Mouse (Mus musculus): Measurements from ENCODE around the gene Nufip2. TPM values are rescaled to one million over a fixed set of nuclear protein-coding genes. Genes with fewer than 3 reads are reported as not detected.
"Not testable (repeated sequence)": the region's sequence is repeated elsewhere in the genome, so short reads cannot be mapped to it uniquely, and the experiment has no call there.

The Nufip2 gene
- polyA plus RNA-seq, 1 experiment from 2014 or later: 4.7 TPM

GRCm38 (mm10) chr11:77721389-77721788 is 35.4 kb downstream of the Nufip2 start:
- no peak for ATAC-seq (replicated peaks)
- H3K4me1 ChIP-seq: no peaks in the 10 kb centered on the region
- no peak overlapping the region for H3K4me2 ChIP-seq

GRCm38 (mm10) chr11:77724766-77725165 is 38.8 kb downstream of the Nufip2 start:
- Histone ChIP-seq H3K36me3 (replicated peaks) (no peaks in the 10 kb centered on the region), H3K4me2 (no peak overlapping the region), H3K9ac (no peak overlapping the region), H3K4me3 (no peak overlapping the region), H3K27ac (no peak overlapping the region), H3K27me3 (replicated peaks) (no peaks in the 10 kb centered on the region), H3K9me3 (no peaks in the 10 kb centered on the region), H3K4me1 (no peaks in the 10 kb centered on the region)
- WGBS: 70% methylated on average over 7 of the region's 7 CpGs
- no peak for ATAC-seq (replicated peaks)

More at GRCm38 (mm10) chr11:77721389-77721788, 35.4 kb downstream of the Nufip2 start:
- no peaks in the 10 kb centered on the region for H3K9me3 ChIP-seq
- H3K27me3 ChIP-seq (replicated peaks): no peaks in the 10 kb centered on the region
- 88% methylated on average over 4 of the region's 4 CpGs for WGBS
- no peak overlapping the region for H3K4me3 ChIP-seq
- H3K27ac ChIP-seq: no peak overlapping the region
- no peaks in the 10 kb centered on the region for H3K36me3 ChIP-seq (replicated peaks)
- no peak overlapping the region for H3K9ac ChIP-seq

GRCm38 (mm10) chr11:77725183-77725582 is 39.2 kb downstream of the Nufip2 start, which contains the start of gene Cryba1:
Cryba1 (minus strand) TSS chr11:77725283.
- H3K36me3 ChIP-seq (replicated peaks): no peaks in the 10 kb centered on the region
- H3K9me3 ChIP-seq: no peaks in the 10 kb centered on the region
- no peak within 1 kb of the TSS for H3K4me3 ChIP-seq
- H3K4me2 ChIP-seq: no peak within 1 kb of the TSS
- no peaks in the 10 kb centered on the region for H3K4me1 ChIP-seq
- H3K27ac ChIP-seq: no peak within 1 kb of the TSS
- 35% methylated on average over 7 of the region's 7 CpGs for WGBS
- H3K27me3 ChIP-seq (replicated peaks): no peaks in the 10 kb centered on the region
- no peak for ATAC-seq (replicated peaks)
- H3K9ac ChIP-seq: no peak within 1 kb of the TSS

DNA sequence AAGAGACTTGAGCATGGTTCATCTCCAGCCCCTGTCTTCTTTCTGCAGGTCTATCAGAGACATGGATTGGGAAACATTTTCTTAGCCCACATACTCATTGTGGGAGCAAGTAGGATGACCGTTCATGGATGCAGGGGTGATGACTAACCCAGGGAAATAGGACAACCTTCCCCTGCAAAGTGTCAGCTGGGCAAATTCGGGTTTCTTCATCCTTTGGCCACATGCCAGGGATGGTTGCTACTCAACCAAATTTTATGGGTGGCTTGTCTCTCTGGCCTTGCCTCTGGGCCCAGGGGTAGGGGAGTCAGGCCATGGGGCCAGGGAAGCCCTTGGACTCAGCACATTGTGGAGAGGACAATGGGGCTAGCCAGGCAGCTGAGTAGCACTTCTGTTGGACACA is 42.6 kb downstream of the Nufip2 start:
- Histone ChIP-seq H3K9ac (no peak overlapping the region), H3K4me1 (no peaks in the 10 kb centered on the region), H3K27me3 (replicated peaks) (no peaks in the 10 kb centered on the region), H3K36me3 (replicated peaks) (no peaks in the 10 kb centered on the region), H3K9me3 (no peaks in the 10 kb centered on the region), H3K4me3 (no peak overlapping the region), H3K27ac (no peak overlapping the region), H3K4me2 (no peak overlapping the region)
- ATAC-seq (replicated peaks): no peak
- 49% methylated on average over 2 of the region's 2 CpGs for WGBS

DNA sequence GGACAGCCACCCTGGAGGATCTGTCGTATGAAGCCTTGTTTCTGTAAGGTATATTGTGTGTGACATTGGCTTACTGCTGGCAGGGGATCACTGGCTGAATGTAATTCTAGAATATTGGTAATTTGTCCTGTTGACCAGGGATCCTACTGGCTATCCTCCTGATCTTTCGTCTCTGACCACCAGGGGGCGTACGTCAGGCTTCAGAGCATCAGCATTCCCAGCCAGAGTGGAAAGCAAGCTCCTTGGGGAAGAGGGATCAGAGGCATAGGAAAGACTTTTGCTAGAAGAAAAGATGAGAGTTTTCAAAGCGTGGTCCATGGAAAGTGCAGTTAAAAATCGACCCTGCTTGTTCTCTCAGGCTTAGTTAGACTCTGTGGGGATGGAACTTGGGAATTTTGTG is 51.3 kb downstream of the Nufip2 start:
- ATAC-seq (replicated peaks): no peak
- H3K4me2 ChIP-seq: no peak overlapping the region

DNA sequence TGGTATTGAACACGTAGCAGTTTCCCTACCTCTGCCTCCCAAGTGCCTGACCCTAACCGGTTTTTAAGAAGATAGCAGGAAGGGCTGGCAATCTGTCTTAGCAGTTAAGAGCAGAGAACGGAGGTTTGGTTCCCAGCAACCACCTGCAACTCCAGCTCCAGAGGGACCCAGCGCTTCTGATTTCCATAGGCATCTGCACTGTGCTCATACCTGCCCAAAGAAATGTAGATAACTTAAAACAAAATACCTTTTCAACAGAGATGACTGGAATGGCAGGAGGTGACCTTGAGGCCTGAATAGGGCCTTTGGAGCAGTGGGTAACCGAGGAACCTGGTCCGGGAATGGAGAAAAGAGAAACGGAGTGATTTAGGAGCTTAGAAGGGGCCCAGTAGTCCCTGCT is 52.6 kb downstream of the Nufip2 start:
- Histone ChIP-seq H3K4me2 (no peak overlapping the region), H3K27me3 (replicated peaks) (no peaks in the 10 kb centered on the region), H3K4me1 (no peaks in the 10 kb centered on the region), H3K9ac (no peak overlapping the region), H3K27ac (no peak overlapping the region), H3K4me3 (no peak overlapping the region), H3K36me3 (replicated peaks) (no peaks in the 10 kb centered on the region), H3K9me3 (no peaks in the 10 kb centered on the region)
- ATAC-seq (replicated peaks): no peak
- 49% methylated on average over 7 of the region's 7 CpGs for WGBS

More for the DNA sequence above, 51.3 kb downstream of the Nufip2 start:
- Histone ChIP-seq H3K36me3 (replicated peaks) (no peaks in the 10 kb centered on the region), H3K9me3 (no peaks in the 10 kb centered on the region), H3K4me3 (no peak overlapping the region), H3K9ac (no peak overlapping the region), H3K27ac (no peak overlapping the region), H3K4me1 (no peaks in the 10 kb centered on the region), H3K27me3 (replicated peaks) (no peaks in the 10 kb centered on the region)
- WGBS: 2% methylated on average over 6 of the region's 6 CpGs

- no peaks in the 10 kb centered on the region for H3K27me3 ChIP-seq (replicated peaks)
- no peak overlapping the region for H3K4me2 ChIP-seq
- no peak for ATAC-seq (replicated peaks)
- H3K4me3 ChIP-seq: no peak overlapping the region
- WGBS: 44% methylated on average over 6 of the region's 6 CpGs
- H3K36me3 ChIP-seq (replicated peaks): no peaks in the 10 kb centered on the region
- H3K4me1 ChIP-seq: no peaks in the 10 kb centered on the region
- no peak overlapping the region for H3K9ac ChIP-seq
- no peaks in the 10 kb centered on the region for H3K9me3 ChIP-seq
- H3K27ac ChIP-seq: no peak overlapping the region
Observed at GRCm38 (mm10) chr11:77743966-77744365, 58.0 kb downstream of the Nufip2 start.

DNA sequence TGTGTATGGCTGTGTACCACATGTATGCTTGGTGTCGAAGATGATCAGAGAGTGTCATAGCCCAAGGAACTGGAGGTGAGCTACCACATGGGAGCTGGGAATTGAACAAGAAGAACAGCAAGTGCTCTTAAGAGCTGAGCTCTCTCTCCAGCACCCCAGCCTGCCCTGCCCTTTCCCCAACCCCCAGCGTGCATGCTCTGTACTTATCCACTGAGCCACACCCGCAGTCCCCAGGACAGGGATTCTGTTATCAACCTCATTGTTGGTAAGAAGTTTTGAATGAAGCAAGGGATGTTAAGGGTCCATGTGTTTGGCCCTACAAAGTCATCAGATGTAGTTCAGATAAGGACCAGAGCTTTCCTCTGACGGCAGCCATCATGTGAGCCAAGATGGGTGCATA is 60.7 kb downstream of the Nufip2 start:
- Histone ChIP-seq H3K4me3 (no peak overlapping the region), H3K27ac (no peak overlapping the region), H3K36me3 (replicated peaks) (no peaks in the 10 kb centered on the region), H3K9me3 (no peaks in the 10 kb centered on the region), H3K4me2 (no peak overlapping the region), H3K9ac (no peak overlapping the region), H3K27me3 (replicated peaks) (no peaks in the 10 kb centered on the region), H3K4me1 (no peaks in the 10 kb centered on the region)
- ATAC-seq (replicated peaks): no peak
- 95% methylated on average over 4 of the region's 4 CpGs for WGBS

GRCm38 (mm10) chr11:77747103-77747502 is 61.1 kb downstream of the Nufip2 start:
- H3K27ac ChIP-seq; H3K4me1 ChIP-seq; H3K9me3 ChIP-seq; H3K4me3 ChIP-seq; H3K9ac ChIP-seq; H3K27me3 ChIP-seq (replicated peaks); H3K36me3 ChIP-seq (replicated peaks); H3K4me2 ChIP-seq; ATAC-seq (replicated peaks): not testable (repeated sequence)
- 93% methylated on average over 14 of the region's 15 CpGs for WGBS

DNA sequence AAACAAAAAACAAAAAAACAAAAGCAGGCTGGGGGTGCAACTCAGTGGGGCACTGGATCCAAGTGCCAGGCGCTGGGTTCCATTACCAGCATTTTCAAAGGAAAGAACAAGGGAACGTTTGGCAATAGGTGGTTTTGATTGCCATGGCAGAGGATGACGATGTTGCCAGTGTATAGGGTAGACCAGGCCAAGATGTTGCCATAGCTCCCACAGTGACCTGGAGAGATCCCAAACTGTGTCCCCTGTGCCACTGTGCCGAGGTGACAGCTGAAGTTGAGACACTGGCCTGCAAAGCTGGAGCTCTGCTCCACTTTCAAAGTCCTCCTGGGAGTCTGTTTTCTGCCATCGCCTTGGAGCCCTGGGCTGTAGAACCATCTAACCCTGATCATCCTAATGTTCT is 63.0 kb downstream of the Nufip2 start:
- H3K9ac ChIP-seq: no peak overlapping the region
- no peaks in the 10 kb centered on the region for H3K36me3 ChIP-seq (replicated peaks)
- no peak overlapping the region for H3K4me2 ChIP-seq
- ATAC-seq (replicated peaks): no peak
- no peaks in the 10 kb centered on the region for H3K9me3 ChIP-seq
- 82% methylated on average over 5 of the region's 5 CpGs for WGBS
- no peak overlapping the region for H3K27ac ChIP-seq
- no peaks in the 10 kb centered on the region for H3K4me1 ChIP-seq
- H3K27me3 ChIP-seq (replicated peaks): no peaks in the 10 kb centered on the region
- no peak overlapping the region for H3K4me3 ChIP-seq

DNA sequence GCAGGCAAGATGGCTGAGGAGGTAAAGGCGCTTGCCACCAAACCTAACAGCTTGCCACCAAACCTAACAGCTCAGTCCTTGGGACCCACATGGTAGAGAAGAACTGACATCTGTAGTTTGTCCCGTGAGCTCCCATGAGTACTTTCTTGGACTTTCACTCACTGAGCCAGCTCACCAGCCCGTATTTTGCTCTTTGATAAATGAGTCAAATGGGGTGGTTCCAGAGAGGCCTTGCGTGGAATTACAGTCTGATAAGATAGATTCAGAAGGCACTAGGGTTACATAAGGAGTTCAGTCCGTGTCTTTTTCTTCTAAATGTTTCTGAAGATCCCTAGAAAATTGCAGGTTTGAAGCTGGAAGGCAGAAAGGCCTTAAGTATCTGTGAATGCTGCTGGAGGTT is 66.6 kb downstream of the Nufip2 start:
- WGBS: 86% methylated on average over 5 of the region's 5 CpGs
- no peak overlapping the region for H3K9ac ChIP-seq
- ATAC-seq (replicated peaks): no peak

GRCm38 (mm10) chr11:77753469-77753868 is 67.5 kb downstream of the Nufip2 start:
- H3K36me3 ChIP-seq (replicated peaks): no peaks in the 10 kb centered on the region
- H3K9ac ChIP-seq: no peak overlapping the region
- H3K9me3 ChIP-seq: no peaks in the 10 kb centered on the region
- no peak overlapping the region for H3K4me2 ChIP-seq
- H3K27ac ChIP-seq: no peak overlapping the region
- no peaks in the 10 kb centered on the region for H3K4me1 ChIP-seq
- no peak overlapping the region for H3K4me3 ChIP-seq
- ATAC-seq (replicated peaks): no peak
- WGBS: 84% methylated on average over 3 of the region's 3 CpGs
- no peaks in the 10 kb centered on the region for H3K27me3 ChIP-seq (replicated peaks)

More for the DNA sequence above, 66.6 kb downstream of the Nufip2 start:
- H3K4me2 ChIP-seq: no peak overlapping the region
- no peaks in the 10 kb centered on the region for H3K4me1 ChIP-seq
- no peaks in the 10 kb centered on the region for H3K9me3 ChIP-seq
- H3K4me3 ChIP-seq: no peak overlapping the region
- H3K27ac ChIP-seq: no peak overlapping the region
- no peaks in the 10 kb centered on the region for H3K36me3 ChIP-seq (replicated peaks)
- H3K27me3 ChIP-seq (replicated peaks): no peaks in the 10 kb centered on the region

- Histone ChIP-seq H3K9me3 (no peaks in the 10 kb centered on the region), H3K36me3 (replicated peaks) (no peaks in the 10 kb centered on the region), H3K4me3 (no peak overlapping the region), H3K4me1 (peaks cover 17% of the 10 kb centered on the region), H3K27me3 (replicated peaks) (no peaks in the 10 kb centered on the region), H3K9ac (no peak overlapping the region), H3K27ac (no peak overlapping the region), H3K4me2 (no peak overlapping the region)
- 87% methylated on average over 4 of the region's 4 CpGs for WGBS
- ATAC-seq (replicated peaks): no peak
Observed at GRCm38 (mm10) chr11:77760031-77760430, 74.1 kb downstream of the Nufip2 start.
